ENCODE assay signal across 8 mouse cellular contexts in the genomic region with DNA sequence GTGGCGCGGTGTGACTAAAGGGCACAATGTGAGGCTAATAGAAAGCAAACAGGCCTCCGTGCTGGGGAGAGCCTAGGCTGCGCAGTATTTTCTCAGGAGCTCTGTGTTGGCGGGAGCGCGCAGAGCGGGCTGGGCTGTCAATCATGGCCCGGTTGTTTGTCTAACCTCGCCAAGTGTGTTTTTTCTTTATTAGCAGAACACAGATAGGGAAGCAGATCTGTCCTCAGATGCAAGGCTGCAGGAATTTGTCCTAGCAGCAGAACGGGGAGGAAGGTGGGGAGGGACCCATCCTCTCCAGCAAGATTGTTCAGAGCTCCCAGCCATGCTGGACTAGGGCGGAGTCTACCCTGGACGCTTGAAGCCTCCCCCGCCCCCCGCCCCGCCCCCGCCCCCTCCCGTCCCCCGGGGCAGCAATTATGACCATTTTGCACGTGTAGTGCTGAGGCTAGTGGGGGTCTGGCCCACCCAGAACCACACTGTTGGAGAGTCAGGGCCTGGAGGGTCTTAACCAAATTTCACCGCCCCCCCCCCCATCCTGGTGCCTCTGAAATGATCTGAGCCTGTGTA. TPM values are rescaled to one million over a fixed set of nuclear protein-coding genes. Genes with fewer than 3 reads are reported as not detected.
DNase-seq lines count a peak whose midpoint lies in the region; ATAC-seq and TF ChIP-seq lines count a peak whose summit lies in the region.

No protein-coding gene starts in this region.

- TF ChIP-seq EP300 in liver, postnatal 0 days (IDR thresholded peaks at IDR 0.05; ENCODE audit: low read depth) = no peak

- peak; percentile 5 for DNase-seq in adrenal gland, postnatal 14 days
- no peak for DNase-seq in adrenal gland, postnatal 10 days
- no peak for DNase-seq in testis, postnatal 10 days (ENCODE audit: low spot score)
- DNase-seq in liver, postnatal 0 days = no peak
- DNase-seq in left cerebral cortex, adult 8-10 months (ENCODE audit: low spot score in 2 of 2) = no peak
- no peak for DNase-seq in natural killer cell, adult 2 months (ENCODE audit: low spot score in 2 of 2)

- no peak overlapping the region for H3K9ac ChIP-seq in liver, postnatal 0 days (replicated peaks)

- WGBS in liver, postnatal 0 days (ENCODE audit: insufficient replicate concordance) = 4% methylated on average over 21 of the region's 21 CpGs

- peak overlapping the region; percentile 56 for H3K4me2 ChIP-seq in liver, postnatal 0 days (ENCODE audit: low read depth, low read length)

- no peak for ATAC-seq in liver, postnatal 0 days
- ATAC-seq in megakaryocyte-erythroid progenitor cell, adult 5-6 weeks (replicated peaks; ENCODE audit: low FRiP score, low TSS enrichment, poor library complexity, severe bottlenecking) = no peak

- H3K4me1 ChIP-seq in testis, adult 2 months (ENCODE audit: control insufficient read depth, insufficient read depth, low read length) = peaks cover 5% of the 10 kb centered on the region
- H3K4me1 ChIP-seq in liver, postnatal 0 days (ENCODE audit: insufficient read depth) = no peaks in the 10 kb centered on the region

- no peak overlapping the region for H3K27ac ChIP-seq in testis, adult 2 months (ENCODE audit: control insufficient read depth, insufficient read depth, low read depth, low read length)
- H3K27ac ChIP-seq in liver, postnatal 0 days (ENCODE audit: low read depth) = no peak overlapping the region

- no peak for TF ChIP-seq CTCF in testis, adult 2 months (IDR thresholded peaks at IDR 0.05; ENCODE audit: control insufficient read depth, insufficient read depth, insufficient replicate concordance, low read depth, low read length)
- TF ChIP-seq CTCF in liver, postnatal 0 days (IDR thresholded peaks at IDR 0.05; ENCODE audit: low read depth) = no peak

- H3K27me3 ChIP-seq in testis, adult 2 months (ENCODE audit: control insufficient read depth, insufficient read depth, low read length) = no peaks in the 10 kb centered on the region
- H3K27me3 ChIP-seq in liver, postnatal 0 days (ENCODE audit: insufficient read depth, low read length) = peaks cover 4% of the 10 kb centered on the region; the same call in 1 of the 2 replicates

- no peaks in the 10 kb centered on the region for H3K36me3 ChIP-seq in testis, adult 2 months (ENCODE audit: control insufficient read depth, insufficient read depth, low read length)
- H3K36me3 ChIP-seq in liver, postnatal 0 days (replicated peaks; ENCODE audit: insufficient read depth, low read length) = no peaks in the 10 kb centered on the region

- H3K4me3 ChIP-seq in testis, adult 2 months (ENCODE audit: control insufficient read depth, low read depth, low read length) = peak overlapping the region; percentile 77
- H3K4me3 ChIP-seq in liver, postnatal 0 days (ENCODE audit: low read depth, low read length) = peak overlapping the region; percentile 5; the same call in 1 of the 2 replicates

- no peaks in the 10 kb centered on the region for H3K9me3 ChIP-seq in liver, postnatal 0 days (ENCODE audit: low read length)

- TF ChIP-seq POLR2A in testis, adult 2 months (IDR thresholded peaks at IDR 0.05; ENCODE audit: control insufficient read depth, low read depth, low read length) = no peak

RNA-seq across cellular contexts. Expression of a gene that starts 43.7 kb away (rescaled TPM):
- total RNA-seq in adrenal gland, postnatal 14 days (2021) = not detected in 2 replicates
- total RNA-seq in adrenal gland, postnatal 10 days (2021) = under 1 TPM in 1 of 2 experiments, not detected in 1; 0.27 TPM
- polyA plus RNA-seq in testis, adult 2 months (2012; rRNA removed) = 0.19 and 0.32 TPM in 2 replicates
- polyA plus RNA-seq in liver, postnatal 0 days (2015; fragmentation: Nextera tagmentation; extraction: Ambion mirVana) = 0.25 and 0.37 TPM in 2 replicates
- not detected for total RNA-seq in left cerebral cortex, adult 8-10 months (2022)
- not detected in 2 replicates for total RNA-seq in megakaryocyte-erythroid progenitor cell, adult 5-6 weeks (2014; fragmentation: Nextera tagmentation)
- not detected in 2 replicates for total RNA-seq in megakaryocyte-erythroid progenitor cell, adult 5-6 weeks (2017)
